Mouse (Mus musculus) kidney, postnatal 25 days (tissue): Measurements from ENCODE around the gene Pcyt2.

ENCODE experiments used
- DNase-seq, 2 experiments: peaks; one replicate each; pipeline ENCODE4 v3.0.0; 2021; ENCODE audit warnings: mixed read lengths in 2 of 2

Pcyt2 gene

GRCm38 (mm10) chr11:120632559-120633519, 15.1 kb upstream of the Pcyt2 start:
- DNase-seq: peak; percentile 87 to 94

GRCm38 (mm10) chr11:120631726-120632448, 14.2 kb upstream of the Pcyt2 start:
- DNase-seq: peak in 1 of 2 experiments; percentile 48

GRCm38 (mm10) chr11:120630881-120631725, 13.4 kb upstream of the Pcyt2 start:
- peak; percentile 65 to 90 for DNase-seq

GRCm38 (mm10) chr11:120630401-120630871, 12.7 kb upstream of the Pcyt2 start:
- DNase-seq: peak; percentile 79 to 94

GRCm38 (mm10) chr11:120629911-120630310, 12.2 kb upstream of the Pcyt2 start:
- DNase-seq: peak; percentile 69 to 85

- peak; percentile 66 to 86 for DNase-seq
Observed at GRCm38 (mm10) chr11:120629341-120629730, 11.6 kb upstream of the Pcyt2 start.

- DNase-seq: peak in 1 of 2 experiments; percentile 41
Observed at GRCm38 (mm10) chr11:120628601-120629340, 11.0 kb upstream of the Pcyt2 start.

GRCm38 (mm10) chr11:120627468-120628300, 9.9 kb upstream of the Pcyt2 start:
- peak; percentile 40 to 68 for DNase-seq

- no peak for DNase-seq
Observed at GRCm38 (mm10) chr11:120626785-120627467, 9.2 kb upstream of the Pcyt2 start.

GRCm38 (mm10) chr11:120625152-120625775, 7.5 kb upstream of the Pcyt2 start, which contains the start of gene Sirt7:
Gene Sirt7 (minus strand): TSS chr11:120625240.
- DNase-seq: no peak

- peak; percentile 91 to 94 for DNase-seq
Observed at GRCm38 (mm10) chr11:120624680-120625111, 7.0 kb upstream of the Pcyt2 start.

GRCm38 (mm10) chr11:120623961-120624679, 6.4 kb upstream of the Pcyt2 start:
- peak; percentile 86 for DNase-seq

- DNase-seq: no peak
Observed at GRCm38 (mm10) chr11:120622805-120623204, 5.1 kb upstream of the Pcyt2 start.

GRCm38 (mm10) chr11:120620195-120620594, 2.5 kb upstream of the Pcyt2 start:
- DNase-seq: peak in 1 of 2 experiments; percentile 35

GRCm38 (mm10) chr11:120618619-120619535, 1.1 kb upstream of the Pcyt2 start:
- peak in 1 of 2 experiments; percentile 49 for DNase-seq

- peak; percentile 68 to 90 for DNase-seq
Observed at GRCm38 (mm10) chr11:120616617-120617294, 980 bp downstream of the Pcyt2 start.

- DNase-seq: no peak
Observed at GRCm38 (mm10) chr11:120615606-120616203, 2.0 kb downstream of the Pcyt2 start.
